In the genomic region with DNA sequence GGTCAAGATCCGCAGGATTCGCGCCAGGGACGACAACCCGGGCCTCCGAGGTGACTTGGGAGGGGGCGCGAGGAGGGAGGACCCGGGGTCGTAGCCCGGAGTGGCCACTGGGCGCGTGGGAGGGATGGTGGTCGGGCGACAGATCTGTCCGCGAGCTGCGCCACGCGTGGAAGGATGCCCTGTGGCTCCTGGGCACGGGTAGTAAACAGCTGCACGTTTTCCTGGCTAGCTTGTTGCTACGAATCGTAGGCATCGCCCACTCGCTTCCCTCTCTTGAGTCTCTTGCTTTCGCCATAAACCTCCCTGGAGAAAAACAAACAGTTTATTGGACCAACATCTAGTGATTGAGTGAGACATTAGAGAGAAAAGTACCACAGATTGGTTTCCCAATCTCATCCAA, we compare ENCODE assay signal across 8 mouse cellular contexts. TPM values are rescaled to one million over a fixed set of nuclear protein-coding genes. Genes with fewer than 3 reads are reported as not detected.
DNase-seq lines count a peak whose midpoint lies in the region; ATAC-seq and TF ChIP-seq lines count a peak whose summit lies in the region.

No protein-coding gene starts in this region.

- H3K4me1 ChIP-seq in heart, embryonic 15.5 days (replicated peaks), result peaks cover 10% of the 10 kb centered on the region
- H3K4me1 ChIP-seq in cortical plate, adult 2 months (ENCODE audit: control insufficient read depth, insufficient read depth, low read length), result peaks cover 3% of the 10 kb centered on the region; the same call in 1 of the 2 replicates
- no peaks in the 10 kb centered on the region; the same call in 1 of the 2 replicates for H3K4me1 ChIP-seq in intestine, embryonic 15.5 days (replicated peaks)
- H3K4me1 ChIP-seq in midbrain, postnatal 0 days (ENCODE audit: insufficient read depth, low read length), result no peaks in the 10 kb centered on the region

- peak overlapping the region; percentile 90 for H3K4me2 ChIP-seq in heart, embryonic 15.5 days
- peak overlapping the region; percentile 78 for H3K4me2 ChIP-seq in intestine, embryonic 15.5 days (replicated peaks)
- peak overlapping the region; percentile 88 for H3K4me2 ChIP-seq in midbrain, postnatal 0 days (ENCODE audit: low read depth, low read length, poor library complexity, severe bottlenecking)

- no peaks in the 10 kb centered on the region for H3K9me3 ChIP-seq in heart, embryonic 15.5 days (replicated peaks)
- H3K9me3 ChIP-seq in intestine, embryonic 15.5 days, result no peaks in the 10 kb centered on the region
- H3K9me3 ChIP-seq in midbrain, postnatal 0 days (ENCODE audit: low read length), result no peaks in the 10 kb centered on the region

- no peak for TF ChIP-seq CTCF in cortical plate, adult 2 months (IDR thresholded peaks at IDR 0.05; ENCODE audit: extremely low read depth, insufficient read depth, low read length)
- TF ChIP-seq CTCF in midbrain, postnatal 0 days (IDR thresholded peaks at IDR 0.05), result no peak; the same call in 1 of the 2 replicates

- no peaks in the 10 kb centered on the region for H3K36me3 ChIP-seq in heart, embryonic 15.5 days
- H3K36me3 ChIP-seq in intestine, embryonic 15.5 days, result no peaks in the 10 kb centered on the region
- H3K36me3 ChIP-seq in midbrain, postnatal 0 days (ENCODE audit: insufficient read depth, low read length), result no peaks in the 10 kb centered on the region

- H3K9ac ChIP-seq in heart, embryonic 15.5 days, result peak overlapping the region; percentile 80
- peak overlapping the region; percentile 74 for H3K9ac ChIP-seq in intestine, embryonic 15.5 days
- peak overlapping the region; percentile 53 for H3K9ac ChIP-seq in midbrain, postnatal 0 days (replicated peaks; ENCODE audit: low read length, poor library complexity, severe bottlenecking)

- peak overlapping the region; percentile 92 for H3K4me3 ChIP-seq in heart, embryonic 15.5 days
- H3K4me3 ChIP-seq in cortical plate, adult 2 months (ENCODE audit: insufficient read depth, low read length), result peak overlapping the region; percentile 60
- peak overlapping the region; percentile 84 for H3K4me3 ChIP-seq in intestine, embryonic 15.5 days (replicated peaks)
- peak overlapping the region; percentile 61 for H3K4me3 ChIP-seq in midbrain, postnatal 0 days (ENCODE audit: low read depth, low read length)

- H3K27ac ChIP-seq in heart, embryonic 15.5 days, result 0 out of 2 replicates have a peak overlapping the region, but pooled peaks have one; percentile 28
- no peak overlapping the region for H3K27ac ChIP-seq in cortical plate, adult 2 months (ENCODE audit: insufficient read depth, low read length)
- H3K27ac ChIP-seq in intestine, embryonic 15.5 days, result 0 out of 2 replicates have a peak overlapping the region, but pooled peaks have one; percentile 42
- no peak overlapping the region for H3K27ac ChIP-seq in midbrain, postnatal 0 days (ENCODE audit: low read depth, low read length)

- 0 out of 2 replicates have a peak, but pooled peaks have one; percentile 1 for ATAC-seq in heart, embryonic 15.5 days (replicated peaks; ENCODE audit: insufficient number of reproducible peaks, insufficient read depth, low FRiP score, low read depth)
- ATAC-seq in intestine, embryonic 15.5 days, result peak; percentile 41
- ATAC-seq in midbrain, postnatal 0 days (ENCODE audit: low FRiP score), result peak; percentile 65

- WGBS in heart, embryonic 15.5 days, result 0% methylated on average over 27 of the region's 27 CpGs
- WGBS in intestine, embryonic 15.5 days, result under 1% methylated on average over 27 of the region's 27 CpGs
- under 1% methylated on average over 27 of the region's 27 CpGs for WGBS in midbrain, postnatal 0 days

- DNase-seq in heart, adult 18-20 months, result no peak
- DNase-seq in CD4-positive, CD25-positive, alpha-beta regulatory T cell, adult 2 months (ENCODE audit: low read depth, low spot score), result peak; percentile 54
- peak; percentile 46 for DNase-seq in midbrain, postnatal 0 days (ENCODE audit: low spot score)
- no peak for DNase-seq in gastrocnemius, postnatal 25 days
- DNase-seq in B cell, adult 2 months, result no peak

- H3K27me3 ChIP-seq in heart, embryonic 15.5 days, result no peaks in the 10 kb centered on the region
- H3K27me3 ChIP-seq in intestine, embryonic 15.5 days (replicated peaks), result no peaks in the 10 kb centered on the region
- H3K27me3 ChIP-seq in midbrain, postnatal 0 days (ENCODE audit: insufficient read depth, low read length), result no peaks in the 10 kb centered on the region

- TF ChIP-seq POLR2A in cortical plate, adult 2 months (IDR thresholded peaks at IDR 0.05; ENCODE audit: extremely low read depth, insufficient read depth, low read length), result 0 out of 2 replicates have a peak, but pooled peaks have one; percentile 12

RNA-seq across cellular contexts. Expression of a gene that starts 0.4 kb away (rescaled TPM):
- 14.2 and 25.7 TPM in 2 replicates for polyA plus RNA-seq in heart, embryonic 15.5 days (2015; fragmentation: Nextera tagmentation; extraction: Ambion mirVana)
- 1 to 10 TPM; 4.2 to 5.9 TPM for total RNA-seq in heart, adult 18-20 months (2021)
- polyA plus RNA-seq in cortical plate, adult 2 months (2012; rRNA removed), result 16.5 and 16.7 TPM in 2 replicates
- polyA plus RNA-seq in intestine, embryonic 15.5 days (2015; fragmentation: Nextera tagmentation; extraction: Ambion mirVana), result 63.0 and 67.1 TPM in 2 replicates
- 23.6 and 26.1 TPM in 2 replicates for total RNA-seq in midbrain, postnatal 0 days (2014; rRNA removed)
- 34.6 and 37.8 TPM in 2 replicates for polyA plus RNA-seq in midbrain, postnatal 0 days (2015; fragmentation: Nextera tagmentation; extraction: Ambion mirVana)
- 1 to 10 TPM; 6.3 to 8.9 TPM for total RNA-seq in gastrocnemius, postnatal 25 days (2021)

RNA-seq across cellular contexts. Expression of a gene that starts 53.8 kb away (rescaled TPM):
- 87.6 and 87.7 TPM in 2 replicates for polyA plus RNA-seq in heart, embryonic 15.5 days (2015; fragmentation: Nextera tagmentation; extraction: Ambion mirVana)
- total RNA-seq in heart, adult 18-20 months (2021), result 10 to 100 TPM; 90.8 TPM
- 65.9 and 71.0 TPM in 2 replicates for polyA plus RNA-seq in cortical plate, adult 2 months (2012; rRNA removed)
- polyA plus RNA-seq in intestine, embryonic 15.5 days (2015; fragmentation: Nextera tagmentation; extraction: Ambion mirVana), result 98.6 and 101 TPM in 2 replicates
- total RNA-seq in midbrain, postnatal 0 days (2014; rRNA removed), result 75.4 and 99.4 TPM in 2 replicates
- polyA plus RNA-seq in midbrain, postnatal 0 days (2015; fragmentation: Nextera tagmentation; extraction: Ambion mirVana), result 69.0 and 74.6 TPM in 2 replicates
- total RNA-seq in gastrocnemius, postnatal 25 days (2021), result 10 to 100 TPM; 53.8 to 55.3 TPM

Comparison
In these comparisons a context has a peak if more than half of its experiments do, and no peak if none do; other contexts are left out.
1. ATAC-seq: peak in every context shown above with its lines; median percentile 65 in midbrain, postnatal 0 days; 41 in intestine, embryonic 15.5 days; 1 in heart, embryonic 15.5 days.
2. H3K27ac ChIP-seq: peak in heart, embryonic 15.5 days (single experiment) and intestine, embryonic 15.5 days (single experiment); none in cortical plate, adult 2 months (single experiment) and midbrain, postnatal 0 days (single experiment).
3. DNase-seq: peak in CD4-positive, CD25-positive, alpha-beta regulatory T cell, adult 2 months (single experiment) and midbrain, postnatal 0 days (single experiment); none in heart, adult 18-20 months (0 of 2), gastrocnemius, postnatal 25 days (single experiment) and B cell, adult 2 months (0 of 2).
4. Peak in every context shown above with its lines, with median percentiles within 50 percentile points of each other: H3K4me2 ChIP-seq, H3K4me3 ChIP-seq and H3K9ac ChIP-seq.